Mouse (Mus musculus) CH12.LX (cell line): ENCODE data around the gene Spag8. TPM values are rescaled to one million over a fixed set of nuclear protein-coding genes. Genes with fewer than 3 reads are reported as not detected.

ENCODE experiments used
- DNase-seq: peaks from one replicate; pipeline ENCODE4 v3.0.0-alpha.2; 2013; ENCODE audit errors: extremely low read depth
- H3K27ac ChIP-seq: 2 replicates; pipeline ENCODE4 v1.5.1; 2012; ENCODE audit warnings: low read depth, mild to moderate bottlenecking, control low read depth, moderate library complexity; ENCODE audit not compliant: insufficient read depth
- H3K27me3 ChIP-seq: replicated peaks from 2 replicates; pipeline ENCODE3; 2012; ENCODE audit warnings: inconsistent platforms
- H3K36me3 ChIP-seq, 2 experiments: replicated peaks in 1 of 2; 2 replicates each; pipeline versions ENCODE3 to v1.6.1; 2012; ENCODE audit warnings: inconsistent platforms in 1 of 2, low read length in 1 of 2, mild to moderate bottlenecking in 1 of 2, mixed read lengths in 1 of 2, moderate library complexity in 1 of 2; ENCODE audit not compliant: control insufficient read depth in 1 of 2, insufficient read depth in 1 of 2
- H3K4me1 ChIP-seq, 2 experiments: 2 replicates each; pipeline ENCODE4 v1.6.1; 2012; ENCODE audit warnings: inconsistent platforms in 1 of 2, moderate library complexity in 1 of 2; ENCODE audit not compliant: insufficient read depth in 2 of 2, control insufficient read depth in 1 of 2
- H3K4me2 ChIP-seq: 2 replicates; pipeline ENCODE4 v1.6.1; 2012; ENCODE audit warnings: low read depth, mild to moderate bottlenecking, control low read depth; ENCODE audit not compliant: poor library complexity, insufficient read depth, severe bottlenecking
- H3K4me3 ChIP-seq, 3 experiments: fragments of 150-350 bp in 1 of 3; sonication (generic) in 1 of 3; replicated peaks in 1 of 3; 2 replicates each; pipeline versions ENCODE3 to v1.5.1; 2011 to 2012; ENCODE audit warnings: low read depth in 2 of 3, low read length in 2 of 3, mild to moderate bottlenecking in 2 of 3, moderate library complexity in 2 of 3, control low read depth in 1 of 3, improper control_type of control experiment in 1 of 3, inconsistent platforms in 1 of 3, mixed read lengths in 1 of 3; ENCODE audit not compliant: poor library complexity in 1 of 3
- H3K79me2 ChIP-seq: replicated peaks from 2 replicates; pipeline ENCODE4 v1.6.1; 2012; ENCODE audit warnings: mild to moderate bottlenecking, moderate library complexity; ENCODE audit not compliant: control insufficient read depth, poor library complexity, insufficient read depth, severe bottlenecking; ENCODE audit errors: extremely low read depth
- H3K9ac ChIP-seq: 2 replicates; pipeline ENCODE4 v1.6.1; 2012; ENCODE audit warnings: low read depth, mild to moderate bottlenecking, control low read depth, moderate library complexity; ENCODE audit not compliant: insufficient read depth
- H3K9me3 ChIP-seq: replicated peaks from 2 replicates; pipeline ENCODE3; 2012; ENCODE audit warnings: low read length, inconsistent platforms, mixed read lengths
- CHD1 ChIP-seq: IDR thresholded peaks from 2 replicates; pipeline ENCODE4 v1.6.1; 2012; ENCODE audit warnings: low read depth, low read length, improper control_type of control experiment, inconsistent platforms
- CTCF ChIP-seq, 2 experiments: IDR thresholded peaks in 1 of 2; conservative IDR thresholded peaks in 1 of 2; 2 replicates each; pipeline ENCODE4 v1.5.1; 2011 to 2012; ENCODE audit warnings: low read depth in 2 of 2, low read length in 2 of 2, improper control_type of control experiment in 1 of 2, inconsistent platforms in 1 of 2, mild to moderate bottlenecking in 1 of 2, moderate library complexity in 1 of 2
- E2F4 ChIP-seq: IDR thresholded peaks from 2 replicates; pipeline ENCODE4 v1.6.1; 2011; ENCODE audit warnings: low read depth, low read length, improper control_type of control experiment; ENCODE audit not compliant: insufficient replicate concordance
- EP300 ChIP-seq: IDR thresholded peaks from 2 replicates; pipeline ENCODE4 v1.6.1; 2011; ENCODE audit warnings: low read length, improper control_type of control experiment
- GABPA ChIP-seq: IDR thresholded peaks from 2 replicates; pipeline ENCODE4 v1.6.1; 2012; ENCODE audit warnings: low read depth, low read length, improper control_type of control experiment, inconsistent platforms; ENCODE audit not compliant: insufficient replicate concordance
- HCFC1 ChIP-seq: IDR thresholded peaks from 2 replicates; pipeline ENCODE4 v1.6.1; 2012; ENCODE audit warnings: low read depth, mild to moderate bottlenecking, inconsistent platforms, low read length, improper control_type of control experiment
- IRF4 ChIP-seq: IDR thresholded peaks from 2 replicates; pipeline ENCODE4 v1.6.1; 2014; ENCODE audit warnings: low read depth, mild to moderate bottlenecking, inconsistent platforms, low read length, improper control_type of control experiment
- JUN ChIP-seq: IDR thresholded peaks from 2 replicates; pipeline ENCODE4 v1.6.1; 2011; ENCODE audit warnings: low read depth, mild to moderate bottlenecking, low read length, improper control_type of control experiment, moderate library complexity; ENCODE audit not compliant: insufficient read depth
- JUND ChIP-seq: conservative IDR thresholded peaks from 2 replicates; pipeline ENCODE4 v1.6.1; 2011; ENCODE audit warnings: low read depth, low read length, improper control_type of control experiment
- KAT2A ChIP-seq: IDR thresholded peaks from 2 replicates; pipeline ENCODE4 v1.6.1; 2012; ENCODE audit warnings: low read length, improper control_type of control experiment, inconsistent platforms; ENCODE audit not compliant: insufficient replicate concordance
- MAFK ChIP-seq: IDR thresholded peaks from 2 replicates; pipeline ENCODE4 v1.6.1; 2011; ENCODE audit warnings: low read length, improper control_type of control experiment; ENCODE audit not compliant: insufficient replicate concordance
- MEF2A ChIP-seq: IDR thresholded peaks from 2 replicates; pipeline ENCODE4 v1.6.1; 2014; ENCODE audit warnings: low read depth, mild to moderate bottlenecking, inconsistent platforms, low read length, improper control_type of control experiment, borderline replicate concordance
- NRF1 ChIP-seq: IDR thresholded peaks from 2 replicates; pipeline ENCODE4 v1.6.1; 2014; ENCODE audit warnings: low read depth, mild to moderate bottlenecking, inconsistent platforms, low read length, improper control_type of control experiment, moderate library complexity
- PAX5 ChIP-seq: IDR thresholded peaks from 2 replicates; pipeline ENCODE4 v1.6.1; 2012; ENCODE audit warnings: low read length, inconsistent platforms, mixed read lengths
- POLR2A ChIP-seq: IDR thresholded peaks from 2 replicates; pipeline ENCODE4 v1.6.1; 2011; ENCODE audit warnings: low read depth, mild to moderate bottlenecking, improper control_type of control experiment, low read length
- POLR2AphosphoS2 ChIP-seq: IDR thresholded peaks from 2 replicates; pipeline ENCODE4 v1.6.1; 2011; ENCODE audit warnings: low read depth, low read length, improper control_type of control experiment
- RCOR1 ChIP-seq: conservative IDR thresholded peaks from 2 replicates; pipeline ENCODE4 v1.6.1; 2012; ENCODE audit warnings: low read depth, mild to moderate bottlenecking, inconsistent platforms, low read length, improper control_type of control experiment
- SIN3A ChIP-seq: IDR thresholded peaks from 2 replicates; pipeline ENCODE4 v1.6.1; 2012; ENCODE audit warnings: low read length, improper control_type of control experiment, inconsistent platforms
- USF2 ChIP-seq: conservative IDR thresholded peaks from 2 replicates; pipeline ENCODE4 v1.6.1; 2011; ENCODE audit warnings: low read depth, low read length, improper control_type of control experiment
- ZC3H11A ChIP-seq: IDR thresholded peaks from 2 replicates; pipeline ENCODE4 v1.6.1; 2012; ENCODE audit warnings: low read depth, mild to moderate bottlenecking, inconsistent platforms, low read length, improper control_type of control experiment
- ZKSCAN1 ChIP-seq: IDR thresholded peaks from 2 replicates; pipeline ENCODE4 v1.6.1; 2012; ENCODE audit warnings: low read depth, inconsistent platforms, low read length, improper control_type of control experiment, borderline replicate concordance
- ZNF384 ChIP-seq: IDR thresholded peaks from 2 replicates; pipeline ENCODE4 v1.6.1; 2012; ENCODE audit warnings: low read depth, low read length, improper control_type of control experiment, inconsistent platforms
- dilution Hi-C: fragments of 300-500 bp; cut with MboI; formaldehyde crosslinking; loops from 2 replicates; pipeline ENCODE4 v1.14.3; 2020; ENCODE audit warnings: low sequenced_read_pairs; ENCODE audit not compliant: extremely low pct_unique_long_range_greater_than_20kb, extremely low pct_ligation_motif_present
- in situ Hi-C: fragments of 300-500 bp; cut with MboI; formaldehyde crosslinking; loops from 3 replicates; pipeline ENCODE4 v1.14.3; 2019; ENCODE audit warnings: low sequenced_read_pairs, low pct_ligation_motif_present, low pct_unique_long_range_greater_than_20kb, mixed read lengths
- polyA plus RNA-seq: library from polyadenylated mRNA; unstranded; fragments of >175 nt; gene quantifications from 2 replicates; pipeline ENCODE4 v1.2.1, GENCODE M21; 2012; ENCODE audit warnings: low read depth; ENCODE audit not compliant: insufficient read length
- total RNA-seq, 2 experiments: library from RNA; depleted of rRNA; stranded (reverse); fragments of 300-350 nt in 1 of 2; fragments of >200 nt in 1 of 2; gene quantifications; 2 replicates each; pipeline ENCODE4 v1.2.3; 2012 to 2014

Spag8 gene
- total and polyA plus RNA-seq, 3 experiments: 0.08 TPM; not detected in 2

DNA sequence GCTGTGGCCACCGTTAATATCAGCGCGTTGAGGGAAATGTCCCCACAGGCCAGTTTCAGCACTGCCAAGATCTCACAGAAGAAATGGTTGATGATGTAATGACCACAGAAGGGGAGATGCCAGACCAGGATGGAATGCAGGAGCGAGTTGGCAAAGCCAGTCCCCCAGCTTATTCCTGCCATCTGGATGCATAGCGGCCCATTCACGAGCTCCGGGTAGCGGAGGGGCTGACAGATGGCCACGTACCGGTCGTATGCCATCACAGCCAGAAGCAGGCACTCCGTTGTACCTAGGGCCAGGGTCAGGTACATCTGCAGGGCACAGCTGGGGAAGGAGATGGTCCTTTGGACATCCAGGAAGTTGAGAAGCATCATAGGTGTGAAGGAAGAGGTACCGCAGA, 43.2 kb upstream of the Spag8 start:
- in situ Hi-C loops: no loop called here
- Histone ChIP-seq H3K27me3 (peaks cover 93% of the 10 kb centered on the region), H3K27ac (no peak overlapping the region), H3K9me3 (no peaks in the 10 kb centered on the region), H3K79me2 (no peaks in the 10 kb centered on the region), H3K4me3 (no peak overlapping the region), H3K9ac (no peak overlapping the region), H3K4me2 (no peak overlapping the region), H3K36me3 (no peaks in the 10 kb centered on the region), H3K4me1 (no peaks in the 10 kb centered on the region)
- TF ChIP-seq MAFK (no peak), JUND (no peak), NRF1 (no peak), HCFC1 (no peak), KAT2A (no peak), CHD1 (no peak), USF2 (no peak), MEF2A (no peak), SIN3A (no peak), E2F4 (no peak), JUN (no peak), CTCF (conservative IDR thresholded peaks at IDR 0.05 in 1 of 2, IDR thresholded peaks at IDR 0.05 in 1 of 2; ENCODE audit: low read depth in 2 of 2, low read length in 2 of 2) (no peak), RCOR1 (no peak), POLR2A (no peak), POLR2AphosphoS2 (no peak), ZNF384 (no peak), EP300 (no peak), PAX5 (no peak), ZC3H11A (no peak), ZKSCAN1 (no peak)
- dilution Hi-C loops: no loop called here
- no peak for DNase-seq

DNA sequence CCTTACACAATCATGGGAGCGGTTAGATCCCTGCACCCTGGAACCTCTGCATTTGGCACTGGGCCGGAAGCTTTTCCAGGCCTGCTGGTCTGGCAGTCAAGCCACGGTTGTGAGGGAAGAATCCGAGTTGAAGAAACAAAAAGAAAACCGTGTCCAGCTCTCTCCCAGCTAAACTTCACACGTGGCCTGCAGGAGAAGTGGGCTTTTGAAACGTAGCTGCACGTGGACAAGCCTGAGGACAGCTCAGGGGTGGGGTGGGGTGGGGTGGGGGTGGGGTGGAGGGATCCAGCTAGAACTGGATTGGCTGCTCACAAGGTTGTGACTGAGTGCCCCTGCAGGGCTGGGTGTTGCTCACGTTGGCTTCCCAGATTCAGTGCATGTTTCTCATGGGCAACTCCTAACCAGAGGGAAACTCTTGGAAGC, 41.9 kb upstream of the Spag8 start:
- TF ChIP-seq ZNF384 (no peak), PAX5 (no peak), USF2 (no peak), MAFK (no peak), JUN (no peak), IRF4 (no peak), ZKSCAN1 (no peak), GABPA (no peak), SIN3A (no peak), CHD1 (no peak)
- no peaks in the 10 kb centered on the region for H3K36me3 ChIP-seq
- H3K4me2 ChIP-seq: no peak overlapping the region
- no peak for DNase-seq
- H3K4me3 ChIP-seq: no peak overlapping the region
- no peaks in the 10 kb centered on the region for H3K79me2 ChIP-seq
- no peak overlapping the region for H3K27ac ChIP-seq
- H3K9ac ChIP-seq: no peak overlapping the region
- in situ Hi-C loops (no loop called here), dilution Hi-C loops (no loop called here)
- no peaks in the 10 kb centered on the region for H3K9me3 ChIP-seq
- H3K27me3 ChIP-seq: peaks cover 90% of the 10 kb centered on the region
- no peaks in the 10 kb centered on the region for H3K4me1 ChIP-seq
